Mouse (Mus musculus): ENCODE results near the gene Cops9.

Gene Cops9

DNA sequence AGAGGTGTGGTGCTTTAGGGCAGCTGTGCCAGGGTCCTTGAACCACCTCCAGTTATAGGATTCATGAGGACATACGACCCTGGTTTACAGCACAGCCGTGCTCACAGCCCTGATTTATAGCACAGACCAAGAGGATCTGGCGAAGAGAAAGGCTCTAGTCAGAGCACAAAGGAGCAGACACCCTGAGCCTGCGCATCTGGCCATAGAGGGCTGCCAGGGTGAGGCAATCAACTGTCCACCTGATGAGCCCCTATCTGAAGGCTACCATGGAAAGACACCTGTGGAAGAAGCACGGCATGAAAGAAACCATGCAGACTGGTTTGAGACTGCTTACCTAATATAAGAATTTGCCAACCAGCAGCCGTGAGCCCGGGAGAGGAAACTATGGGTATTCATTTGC, 4.8 kb upstream of the Cops9 start:
- DNase-seq (ENCODE audit: low spot score): no peak

DNA sequence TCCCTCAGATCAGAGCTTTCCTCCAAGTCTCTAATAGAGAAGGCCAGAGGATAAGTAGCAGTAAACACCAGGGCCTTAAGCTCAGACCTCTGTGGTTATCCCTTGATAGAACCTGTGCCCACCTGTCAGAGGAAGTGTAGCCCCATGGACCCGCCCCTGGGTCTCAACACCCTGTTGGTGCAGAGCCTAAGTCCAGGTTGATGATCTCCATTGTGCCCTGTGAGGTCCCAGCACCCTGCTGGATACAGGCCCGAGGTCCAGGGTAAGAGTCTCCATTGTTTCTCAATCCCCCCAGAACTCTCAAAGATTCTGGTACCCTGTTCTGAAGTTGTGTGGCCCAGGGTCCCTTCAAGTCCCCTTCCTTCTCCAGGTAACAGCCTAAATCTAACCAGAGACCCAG, 4.3 kb upstream of the Cops9 start:
- no peak for DNase-seq (ENCODE audit: low spot score)

DNA sequence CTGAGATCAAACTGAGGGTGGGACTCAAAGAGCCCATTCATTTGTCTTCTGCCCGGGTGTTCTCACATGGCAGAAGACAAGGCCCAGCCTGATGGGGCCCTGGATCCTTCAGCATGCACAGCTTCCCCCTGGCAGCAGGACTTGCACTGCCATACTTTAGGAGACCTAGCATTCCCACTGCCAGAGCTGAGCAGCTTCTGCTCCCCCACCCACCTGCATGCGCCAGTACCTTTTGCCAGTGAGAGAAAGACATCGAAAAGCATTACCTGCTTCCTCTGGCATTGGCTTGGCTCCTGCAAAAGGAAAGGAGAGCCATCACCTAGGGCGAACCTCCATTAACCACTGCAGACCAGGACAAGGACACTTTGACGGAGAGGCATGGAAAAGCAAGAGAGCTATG, 3.1 kb upstream of the Cops9 start:
- DNase-seq (ENCODE audit: low spot score): no peak

DNA sequence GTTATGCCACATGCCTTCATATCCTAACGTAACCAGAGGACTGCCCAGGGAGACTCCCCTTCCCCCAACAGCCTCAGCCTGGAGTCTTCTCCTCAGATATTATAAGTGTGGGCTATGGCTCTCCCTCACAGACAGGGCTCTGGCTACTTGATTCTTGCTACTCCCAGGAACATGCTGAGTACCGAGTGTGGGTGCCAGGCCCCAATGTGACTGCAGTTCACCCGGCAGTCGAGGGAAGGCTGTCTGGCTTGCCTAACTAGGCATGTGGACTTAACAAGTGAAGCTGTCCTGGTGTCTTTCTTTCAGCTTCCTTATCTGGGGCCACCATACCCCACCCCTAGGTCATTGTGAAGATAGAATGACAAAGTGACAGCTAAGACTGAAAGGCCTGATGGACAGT, 1.9 kb upstream of the Cops9 start:
- no peak for DNase-seq (ENCODE audit: low spot score)

DNA sequence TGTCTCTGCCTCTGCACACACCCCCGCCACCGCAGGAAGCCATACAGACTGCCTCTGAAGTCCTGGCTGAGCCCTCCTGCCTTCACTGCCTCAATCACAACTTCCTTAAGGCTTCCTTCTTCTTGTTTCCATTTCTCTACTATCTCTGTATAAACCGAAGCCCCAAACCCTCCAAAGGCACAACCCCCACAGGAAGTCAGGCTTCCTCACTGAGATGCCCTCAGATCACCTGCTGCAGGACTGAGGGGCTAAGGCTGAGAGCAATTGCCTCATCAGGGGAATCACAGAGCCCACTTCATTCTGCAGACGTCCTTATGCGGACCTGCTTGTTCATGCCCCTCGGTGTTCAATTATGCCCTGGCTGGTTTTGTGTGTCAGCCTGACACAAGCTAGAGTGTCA, 1.4 kb downstream of the Cops9 start:
- no peak for DNase-seq (ENCODE audit: low spot score)

DNA sequence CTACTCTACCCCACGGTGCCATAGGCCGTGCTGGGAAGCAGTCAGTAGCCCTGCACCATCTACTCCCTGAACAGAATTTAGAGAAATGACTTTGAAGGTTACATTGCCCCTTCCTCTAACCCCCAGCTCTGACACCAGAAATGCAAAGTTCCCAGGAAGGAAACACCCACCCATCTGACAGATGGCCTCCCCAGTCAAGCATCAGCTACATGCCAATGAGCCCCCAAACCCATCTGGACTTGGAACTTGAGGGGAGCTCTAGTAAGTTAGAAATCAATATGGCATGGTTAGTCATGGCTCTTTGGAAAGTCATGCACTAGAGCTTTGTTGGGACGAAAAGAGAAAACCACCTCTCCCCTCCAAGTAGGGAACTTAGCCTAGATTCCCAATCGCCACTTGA, 3.0 kb downstream of the Cops9 start:
- no peak for DNase-seq (ENCODE audit: low spot score)

DNA sequence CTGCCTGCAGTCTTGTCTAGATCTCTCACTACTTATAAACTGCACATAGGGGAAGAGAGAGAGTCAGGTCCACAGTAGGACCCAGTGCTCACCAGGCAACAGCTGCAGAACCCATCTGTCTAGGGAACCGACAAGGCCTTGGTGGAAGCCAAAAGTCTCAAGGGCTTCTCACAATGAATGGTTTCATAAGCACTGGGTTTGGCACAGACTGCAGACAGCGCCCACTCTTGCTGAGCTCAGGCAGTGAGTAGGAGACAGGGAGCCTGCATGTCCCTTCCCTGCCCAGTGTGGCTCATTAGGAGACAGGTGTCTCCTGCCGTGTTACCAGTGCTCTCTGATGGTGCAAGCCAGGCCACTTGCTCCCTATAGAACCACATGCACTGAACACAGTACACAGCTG, 3.6 kb downstream of the Cops9 start:
- DNase-seq (ENCODE audit: low spot score): no peak

DNA sequence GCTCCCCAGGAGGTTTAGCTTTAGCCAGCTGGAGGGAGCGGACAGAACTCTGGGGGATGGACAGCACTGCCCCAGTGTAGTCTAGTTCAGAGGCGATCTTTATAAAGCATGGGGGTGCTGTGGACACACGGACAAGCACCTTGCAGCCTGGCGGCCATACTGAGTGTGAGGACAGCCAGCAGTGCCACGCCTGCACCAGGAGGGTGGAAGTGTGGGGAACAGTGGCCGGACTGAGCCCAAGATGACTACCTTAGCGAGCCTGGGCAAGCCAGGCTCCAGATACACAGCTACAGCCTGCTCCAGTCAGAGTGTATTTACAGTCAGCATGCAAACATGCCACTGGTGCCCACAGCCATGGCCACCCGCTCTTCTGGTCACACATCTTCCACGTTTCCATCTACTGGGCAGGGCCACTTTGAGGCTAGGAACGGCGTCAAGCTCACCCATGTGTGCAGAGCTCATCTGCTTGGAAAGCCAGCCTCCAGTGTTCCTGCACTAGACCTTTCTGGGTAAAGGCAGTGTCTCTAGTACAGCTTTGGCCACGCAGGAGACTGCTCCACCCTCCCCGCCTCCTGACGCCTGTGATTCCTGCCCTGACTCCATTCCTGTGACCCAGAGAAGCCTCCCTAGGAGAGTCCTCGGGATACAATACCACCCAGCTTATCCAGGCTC, 4.1 kb downstream of the Cops9 start:
- DNase-seq (ENCODE audit: low spot score): no peak

DNA sequence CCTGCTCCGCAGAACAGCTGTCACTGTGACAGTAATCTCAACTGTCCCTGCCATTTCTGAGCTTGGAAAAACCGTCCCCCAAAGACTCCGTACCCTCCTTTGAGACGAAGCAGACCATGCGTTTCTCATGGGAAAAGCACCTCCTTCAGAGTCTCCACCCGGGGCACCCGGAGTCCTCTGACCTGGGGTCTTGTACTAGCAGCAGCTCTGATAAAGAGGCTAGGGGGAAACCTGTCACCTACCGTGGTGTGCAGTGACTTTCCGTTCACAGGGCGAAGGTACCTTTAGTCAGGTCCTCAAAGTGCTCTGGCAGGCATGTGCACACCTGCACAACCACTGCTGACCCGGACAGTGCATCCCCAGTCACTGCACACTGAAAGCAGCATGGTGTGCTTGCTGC, 5.1 kb downstream of the Cops9 start:
- no peak for DNase-seq (ENCODE audit: low spot score)

DNA sequence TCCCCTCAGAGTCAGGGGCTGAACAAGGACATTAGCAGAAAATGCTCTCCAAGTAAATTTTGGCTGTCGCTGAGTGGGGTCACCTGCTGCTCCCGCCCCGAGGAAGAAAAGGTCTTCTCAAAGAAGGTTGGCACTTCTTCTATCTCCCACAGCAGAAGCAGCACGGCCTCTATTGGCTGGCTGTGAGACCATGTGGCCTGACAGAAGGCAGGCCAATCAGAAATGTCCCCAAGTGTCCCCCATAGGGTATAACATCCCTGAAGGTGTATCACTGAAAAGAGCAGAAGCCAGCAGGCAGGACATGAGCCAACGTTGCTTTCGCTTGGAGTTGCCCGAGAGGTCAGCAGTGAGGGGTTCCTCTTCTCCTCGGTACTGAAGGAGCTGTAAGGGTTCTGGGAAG, 5.8 kb downstream of the Cops9 start:
- no peak for DNase-seq (ENCODE audit: low spot score)

DNA sequence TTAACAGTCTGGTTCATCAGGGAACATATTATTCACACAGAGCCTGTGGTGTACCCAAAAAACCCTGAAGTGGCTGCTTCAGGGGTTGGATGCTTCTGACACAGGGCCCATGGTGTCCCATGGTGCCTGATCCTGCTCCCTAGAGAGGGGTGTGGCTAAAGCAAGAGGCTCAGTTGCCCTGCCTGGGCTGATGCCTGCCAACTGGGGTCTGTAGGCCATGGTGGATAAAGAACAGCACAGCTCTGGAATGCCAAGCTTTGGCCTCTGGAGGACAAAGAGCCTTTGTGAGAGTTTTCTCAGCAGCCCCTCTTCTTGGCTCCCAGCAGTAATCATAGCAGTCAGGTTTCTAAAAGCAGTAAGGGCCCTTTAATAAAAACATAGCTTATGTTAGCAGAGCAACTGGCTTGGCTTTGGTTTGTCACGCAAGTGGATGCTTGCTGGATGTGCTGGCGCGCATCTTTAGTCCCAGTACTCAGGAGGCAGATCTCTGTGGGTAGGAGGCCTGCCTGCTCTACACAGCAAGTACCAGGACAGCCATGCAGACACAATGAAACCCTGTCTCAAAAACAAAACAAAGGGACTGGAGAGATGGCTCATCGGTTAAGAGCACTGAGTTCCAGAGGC, 6.7 kb downstream of the Cops9 start:
- no peak for DNase-seq (ENCODE audit: low spot score)

DNA sequence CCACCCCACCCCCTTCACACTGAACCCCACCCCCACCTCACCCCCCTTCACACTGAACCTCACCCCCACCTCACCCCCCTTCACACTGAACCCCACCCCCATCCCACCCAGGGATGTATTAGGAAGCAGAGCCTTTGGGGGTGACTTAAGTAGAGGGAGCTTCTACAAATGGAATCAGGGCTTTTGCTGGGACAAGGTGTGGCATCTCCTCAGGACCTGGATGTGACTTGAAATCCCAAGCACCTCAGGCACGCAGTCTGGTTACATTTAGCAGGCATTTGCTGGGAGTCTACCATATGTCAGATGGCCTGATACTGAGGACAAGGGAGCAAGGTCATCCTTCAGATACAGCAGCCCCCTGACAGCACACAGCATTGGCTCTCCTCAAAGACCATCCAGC, 7.2 kb downstream of the Cops9 start:
- DNase-seq (ENCODE audit: low spot score): no peak

DNA sequence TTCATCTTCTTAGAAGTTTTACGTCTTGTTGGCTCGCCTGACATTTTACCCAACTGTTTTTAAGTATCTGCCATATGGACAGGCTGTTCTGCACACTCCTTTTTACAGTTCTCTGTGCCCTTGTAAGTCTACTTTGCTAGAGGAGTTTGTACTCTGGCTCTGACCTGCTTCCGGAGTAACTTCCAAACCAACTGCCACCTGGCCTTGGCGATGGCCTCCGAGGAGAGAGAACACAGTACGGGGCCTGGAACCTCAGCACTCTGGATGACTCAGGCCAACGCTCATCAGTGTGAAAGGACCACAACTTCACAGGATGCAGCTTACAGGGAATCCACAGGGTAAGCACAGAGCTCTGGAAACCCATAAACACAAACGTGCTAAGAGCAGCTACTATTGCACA, 8.1 kb downstream of the Cops9 start:
- no peak for DNase-seq (ENCODE audit: low spot score)

DNA sequence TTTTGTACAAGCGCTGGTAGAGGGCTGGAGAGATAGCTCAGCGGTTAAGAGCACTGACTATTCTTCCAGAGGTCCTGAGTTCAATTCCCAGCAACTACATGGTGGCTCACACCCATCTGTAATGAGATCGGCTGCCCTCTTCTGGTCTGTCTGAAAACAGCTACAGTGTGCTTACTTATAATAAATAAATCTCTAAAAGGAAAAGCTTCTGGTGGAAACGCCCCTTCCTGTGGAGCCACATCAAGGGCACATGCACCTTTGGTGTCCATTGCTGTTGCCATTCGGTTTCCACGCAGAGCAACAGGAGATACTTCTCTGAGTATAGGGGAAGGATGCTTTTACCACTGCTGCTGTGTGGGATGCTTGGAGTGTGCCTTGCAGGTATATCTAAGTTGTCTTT, 8.8 kb downstream of the Cops9 start:
- DNase-seq (ENCODE audit: low spot score): no peak

DNA sequence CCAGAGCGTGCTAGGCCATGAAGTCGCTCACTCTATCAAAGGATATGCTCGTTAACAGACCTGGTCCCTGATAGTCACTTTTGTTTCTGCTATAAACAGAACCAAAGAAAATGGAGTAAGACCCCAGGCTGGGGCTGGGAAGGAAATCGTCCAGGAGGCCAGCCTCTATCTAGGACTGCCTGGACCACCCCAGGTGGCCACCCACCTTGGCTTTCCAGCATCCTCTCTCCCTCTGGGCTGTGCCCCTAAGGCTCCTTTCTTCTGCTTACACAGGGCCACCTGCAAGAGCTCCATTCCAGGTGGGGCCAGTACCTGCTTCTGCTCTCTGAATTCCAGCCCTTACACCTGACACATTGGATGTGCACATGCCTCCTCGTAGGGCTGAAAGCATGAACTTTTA, 9.6 kb downstream of the Cops9 start:
- no peak for DNase-seq (ENCODE audit: low spot score)

DNA sequence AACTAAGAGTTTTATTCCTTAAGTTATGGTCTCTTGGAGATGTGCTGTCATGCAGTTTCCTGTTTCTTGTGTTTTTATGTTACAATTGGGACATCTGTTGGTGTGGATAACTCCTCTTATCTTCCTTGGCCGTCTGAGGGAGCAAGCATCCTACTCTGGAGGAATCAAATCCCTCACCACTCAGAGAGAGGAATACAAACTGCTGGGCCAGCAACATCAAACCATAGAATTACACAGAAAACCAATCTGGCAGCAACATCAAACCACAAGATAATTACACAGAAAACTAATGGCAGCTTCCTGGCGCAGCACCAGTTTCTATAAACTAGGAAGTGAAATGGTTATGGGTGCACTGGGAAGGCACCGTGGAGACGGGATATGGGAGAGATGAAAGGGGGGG, 13.6 kb downstream of the Cops9 start:
- DNase-seq (ENCODE audit: low spot score): no peak

DNA sequence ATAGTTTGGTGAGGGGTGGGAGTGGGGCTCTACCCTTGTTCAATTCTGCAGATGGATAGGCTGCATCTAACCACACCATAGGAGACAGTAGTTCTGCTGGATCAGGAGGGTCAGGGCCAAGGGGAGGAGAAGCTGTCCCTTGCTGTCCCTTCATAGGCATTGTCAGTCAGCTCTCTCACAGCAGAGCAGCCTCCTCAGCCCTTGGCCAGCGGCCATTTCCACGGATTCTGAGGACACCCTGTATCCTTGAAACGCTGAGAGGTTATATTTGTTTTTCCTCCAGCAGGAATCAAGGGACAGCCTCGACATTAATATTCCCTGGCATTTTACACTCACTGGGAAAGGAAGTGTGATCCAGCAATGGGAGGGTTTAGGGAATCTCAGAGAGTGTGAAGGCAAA, 23.4 kb downstream of the Cops9 start:
- no peak for DNase-seq (ENCODE audit: low spot score)

DNA sequence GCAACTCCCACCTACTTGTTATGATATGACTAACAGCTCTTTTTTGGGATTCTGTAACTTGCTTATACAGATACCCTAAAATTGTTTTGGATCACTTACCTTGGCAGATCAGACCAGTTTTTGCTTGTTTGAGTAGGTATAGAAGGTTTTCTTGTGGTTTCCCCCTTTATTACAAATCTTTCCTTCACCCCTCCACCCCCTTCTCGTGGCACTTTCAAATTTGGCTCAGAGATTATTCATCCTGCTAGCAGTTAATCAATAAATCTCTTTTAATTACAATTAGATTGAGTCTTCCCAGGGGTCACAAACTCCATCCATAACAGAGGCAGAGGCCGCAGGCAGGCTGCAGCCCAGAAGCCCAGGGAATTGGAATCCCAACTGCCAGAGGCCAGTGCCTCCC, 24.3 kb downstream of the Cops9 start, which contains the start of gene Olfr12:
Gene Olfr12 (plus strand): TSS at position 301 of the 400 bp plus-strand sequence.
- DNase-seq (ENCODE audit: low spot score): no peak

DNA sequence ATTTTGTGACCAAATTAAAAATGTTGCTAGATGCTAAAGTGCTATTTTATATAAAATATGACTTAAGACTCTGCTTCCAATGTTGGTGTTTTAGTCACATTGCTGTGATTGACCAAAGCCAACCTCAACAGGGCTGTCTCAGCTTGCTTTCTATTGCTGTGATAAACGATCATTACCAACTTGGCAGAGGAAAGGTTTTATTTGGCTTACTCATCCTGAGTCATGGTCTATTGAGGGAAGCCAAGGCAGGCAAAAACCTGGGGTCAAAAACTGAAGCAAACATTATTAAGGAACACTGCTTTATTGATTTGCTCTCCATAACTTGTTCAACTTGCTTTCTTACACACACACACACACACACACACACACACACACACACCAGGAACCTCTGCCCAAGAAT, 25.7 kb downstream of the Cops9 start:
- no peak for DNase-seq (ENCODE audit: low spot score)

DNA sequence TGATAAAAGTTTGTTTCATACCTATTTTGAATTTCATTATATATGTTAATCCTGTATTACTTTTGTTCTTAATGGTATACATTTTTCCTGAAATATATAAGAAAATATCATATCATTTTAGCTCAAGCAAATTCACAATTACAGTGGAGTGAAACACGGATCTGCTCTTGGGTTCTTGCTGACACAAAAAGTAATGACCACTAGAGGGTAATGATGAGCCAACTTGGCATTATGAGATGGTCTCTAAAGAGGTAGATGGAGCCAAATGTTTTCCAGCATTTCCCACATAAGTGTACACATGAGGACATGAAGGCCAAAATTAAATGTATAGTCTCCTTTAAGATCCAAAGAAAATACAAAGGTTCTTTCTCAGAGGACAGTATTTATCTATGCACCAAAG, 27.3 kb downstream of the Cops9 start:
- no peak for DNase-seq (ENCODE audit: low spot score)

DNA sequence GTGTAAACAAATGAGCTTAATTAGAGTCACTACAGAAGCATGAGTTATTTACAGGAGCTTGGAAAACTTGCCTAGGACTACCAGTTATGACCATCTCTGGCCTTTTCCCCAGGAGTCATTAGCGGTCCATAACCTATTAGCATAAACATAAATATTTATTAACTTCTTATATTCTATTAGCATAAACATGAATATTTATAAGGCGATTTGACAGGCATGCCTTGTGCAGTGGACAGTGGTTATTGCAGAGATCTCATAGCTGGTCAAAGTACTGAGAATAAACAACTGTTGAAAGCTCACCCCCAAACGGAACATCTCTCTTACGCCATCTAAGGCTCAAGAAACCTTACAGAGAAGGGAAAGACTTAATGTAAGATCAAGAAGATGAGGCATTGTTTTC, 28.6 kb downstream of the Cops9 start:
- no peak for DNase-seq (ENCODE audit: low spot score)

DNA sequence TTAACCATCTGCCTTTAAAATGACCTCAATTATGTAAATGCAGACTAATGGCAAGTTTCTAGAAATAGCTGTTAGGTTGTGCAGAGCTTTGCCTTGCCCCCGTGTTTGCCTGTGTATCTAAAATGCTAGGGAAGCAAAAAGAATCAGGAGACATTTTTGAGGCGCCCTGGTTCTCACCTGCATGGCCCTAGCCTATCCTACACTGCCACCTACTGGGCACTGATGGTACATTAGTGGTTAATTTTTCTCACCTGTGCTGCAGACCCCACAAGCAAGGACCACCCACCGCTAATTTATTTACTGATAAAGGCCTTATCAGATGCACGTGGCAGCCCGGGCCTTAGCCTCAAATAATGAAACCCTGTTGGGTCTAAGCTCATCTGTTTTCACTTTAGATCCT, 30.8 kb downstream of the Cops9 start:
- DNase-seq (ENCODE audit: low spot score): peak; percentile 56

DNA sequence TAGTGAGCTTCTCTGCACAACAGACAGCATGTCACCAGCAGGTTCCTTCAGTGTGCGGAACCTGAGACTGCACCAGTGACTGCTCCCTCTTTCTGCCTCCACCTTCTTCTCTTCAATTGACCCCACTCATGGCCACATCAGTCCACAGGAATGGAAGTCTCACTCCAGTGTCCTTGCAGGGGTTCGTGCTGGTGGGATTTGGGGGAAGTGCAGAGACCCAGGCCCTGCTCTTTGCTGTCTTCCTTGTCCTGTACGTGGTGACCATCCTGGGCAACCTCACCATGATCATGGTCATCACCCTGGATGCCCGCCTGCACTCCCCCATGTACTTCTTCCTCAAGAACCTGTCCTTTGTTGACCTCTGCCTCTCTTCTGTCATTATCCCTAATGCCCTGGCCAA, 34.1 kb downstream of the Cops9 start:
- no peak for DNase-seq (ENCODE audit: low spot score)

DNA sequence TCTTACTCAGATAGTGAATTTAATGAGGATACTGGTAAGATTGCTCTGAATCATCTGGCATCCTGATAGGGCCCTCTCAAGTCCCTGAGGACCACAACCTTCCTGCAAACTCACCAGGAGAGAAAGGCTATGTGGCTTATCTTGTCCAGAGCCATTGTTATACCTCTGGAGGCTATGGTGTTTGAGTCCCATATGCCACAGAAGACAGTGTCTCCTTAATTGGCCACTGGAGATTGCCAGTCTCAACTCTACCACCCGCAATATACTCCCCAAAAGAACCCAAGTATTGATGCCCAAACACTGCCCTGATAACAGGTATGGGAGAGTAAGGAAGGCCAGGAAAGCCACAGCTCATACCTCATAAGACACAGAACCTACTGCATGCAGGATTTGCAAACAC, 36.3 kb downstream of the Cops9 start, which contains the start of gene Olfr1410:
Gene Olfr1410 (plus strand): TSS at position 301 of the 400 bp plus-strand sequence.
- DNase-seq (ENCODE audit: low spot score): no peak

Measured in urinary bladder, postnatal 25 days (tissue).